In genomic region chr6:87350829-87351228, GRCm38 (mm10) we compare ENCODE assay signal across 29 mouse cellular contexts. TPM values are rescaled to one million over a fixed set of nuclear protein-coding genes. Genes with fewer than 3 reads are reported as not detected.
"Had no signal": no experiment of that assay in that cellular context is flagged by ENCODE, and none has a peak within 500 bp of the region (broad histone marks: within the 10 kb centered on the region; RNA-seq: fewer than 3 reads in every experiment).

Gkn1 (minus strand) TSS chr6:87350942.

- ATAC-seq: forebrain, postnatal 0 days; hindbrain, embryonic 16.5 days; inflammation-experienced regulatory T-cells, adult 6 months had no signal

- H3K9me3 ChIP-seq: heart, embryonic 13.5 days; heart, embryonic 15.5 days; hindbrain, embryonic 12.5 days; kidney, embryonic 15.5 days; limb, embryonic 13.5 days; limb, embryonic 15.5 days had no signal

- H3K27me3 ChIP-seq: heart, embryonic 15.5 days; hindbrain, embryonic 12.5 days; kidney, embryonic 15.5 days; limb, embryonic 13.5 days; limb, embryonic 15.5 days had no signal

- H3K4me3 ChIP-seq: heart, adult 2 months; heart, embryonic 13.5 days; heart, embryonic 15.5 days; hindbrain, embryonic 12.5 days; kidney, embryonic 15.5 days; limb, embryonic 13.5 days; limb, embryonic 15.5 days had no signal

- H3K27ac ChIP-seq: heart, adult 2 months; heart, embryonic 13.5 days; heart, embryonic 15.5 days; hindbrain, embryonic 12.5 days; hindbrain, embryonic 14.5 days; kidney, embryonic 15.5 days; kidney, postnatal 0 days; limb, embryonic 13.5 days; limb, embryonic 15.5 days had no signal

- H3K4me2 ChIP-seq: heart, embryonic 11.5 days; heart, embryonic 13.5 days; heart, embryonic 15.5 days; hindbrain, embryonic 12.5 days; hindbrain, embryonic 14.5 days; kidney, embryonic 15.5 days; limb, embryonic 13.5 days; limb, embryonic 15.5 days had no signal

- H3K9ac ChIP-seq: forebrain, postnatal 0 days; heart, embryonic 13.5 days; heart, embryonic 15.5 days; hindbrain, embryonic 12.5 days; hindbrain, embryonic 14.5 days; kidney, embryonic 15.5 days; limb, embryonic 13.5 days; limb, embryonic 15.5 days had no signal

- H3K4me1 ChIP-seq: heart, embryonic 13.5 days; heart, embryonic 15.5 days; hindbrain, embryonic 12.5 days; kidney, embryonic 15.5 days; limb, embryonic 15.5 days had no signal

- H3K36me3 ChIP-seq: heart, embryonic 13.5 days; heart, embryonic 15.5 days; hindbrain, embryonic 12.5 days; kidney, embryonic 15.5 days; limb, embryonic 13.5 days; limb, embryonic 15.5 days had no signal

- DNase-seq: forebrain, postnatal 0 days; gastrocnemius, postnatal 14 days; gastrocnemius, postnatal 36 days; heart, adult 11 months; heart, adult 2 months; heart, postnatal 14 days; heart, postnatal 36 days; kidney, adult 11 months; kidney, adult 2 months; kidney, adult 9 months; kidney, postnatal 14 days; kidney, postnatal 36 days; layer of hippocampus, adult 9-11 months; layer of hippocampus, postnatal 36 days; left cerebral cortex, postnatal 4 days had no signal

RNA-seq across cellular contexts. Expression of gene Gkn1, which starts in this region (rescaled TPM):
- polyA plus RNA-seq: forebrain, postnatal 0 days; heart, embryonic 11.5 days; heart, embryonic 13.5 days; heart, embryonic 15.5 days; heart, postnatal 0 days; hindbrain, embryonic 12.5 days; hindbrain, embryonic 14.5 days; hindbrain, embryonic 16.5 days; inflammation-experienced regulatory T-cells, adult 6 months; kidney, embryonic 15.5 days; kidney, postnatal 0 days; limb, embryonic 11.5 days; limb, embryonic 13.5 days; limb, embryonic 15.5 days; liver, adult 2 months had no signal
